Mouse (Mus musculus) spleen, postnatal 4 days (tissue): Measurements from ENCODE around the gene Srsf1.

Source experiments
- DNase-seq, 2 experiments: peaks; one replicate each; pipeline ENCODE4 v3.0.0; 2022; ENCODE audit warnings: low spot score in 2 of 2

Srsf1 gene

DNA sequence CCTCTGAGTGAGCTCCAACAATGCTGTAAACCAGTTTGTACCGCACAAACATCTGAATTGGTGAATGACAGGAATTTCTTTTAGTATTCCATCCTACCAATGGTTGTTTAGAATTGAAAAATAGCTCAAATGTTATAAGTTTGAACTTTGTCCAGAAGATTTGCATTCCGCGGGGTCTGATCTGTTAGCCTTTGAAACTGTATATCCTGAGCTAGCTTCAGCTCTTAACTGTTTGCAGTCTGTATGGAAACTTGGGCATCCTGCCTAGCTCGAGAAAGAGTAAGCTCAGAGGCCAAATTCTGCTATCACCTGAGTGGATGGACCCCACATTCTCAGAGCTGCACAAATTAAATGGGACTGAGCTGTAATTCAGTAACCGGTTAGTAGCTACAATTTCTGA is 23.9 kb downstream of the Srsf1 start:
- DNase-seq: no peak

- no peak for DNase-seq
These were observed 26.2 kb downstream of the Srsf1 start for GRCm38 (mm10) chr11:88073343-88073875.

- no peak for DNase-seq
These were observed 28.5 kb downstream of the Srsf1 start for GRCm38 (mm10) chr11:88075701-88076100.

DNA sequence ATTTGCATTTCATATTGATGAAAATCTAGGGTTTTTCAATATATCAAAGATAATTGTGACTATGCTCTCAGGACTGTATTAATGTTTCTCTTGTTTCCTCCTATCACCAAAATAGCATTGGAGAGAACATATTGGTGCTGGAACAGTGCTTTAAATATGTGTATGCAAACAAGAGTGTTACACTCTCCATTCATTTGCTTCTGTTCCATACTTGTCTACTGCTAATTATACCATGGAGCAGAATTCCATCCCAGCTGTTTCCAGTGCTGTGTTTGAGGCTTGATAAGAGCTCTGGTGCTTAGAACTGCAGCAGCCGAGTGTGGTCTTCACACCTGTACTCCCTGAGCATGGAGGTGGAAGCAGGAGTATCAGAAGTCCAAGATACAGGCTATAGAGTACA is 29.2 kb downstream of the Srsf1 start:
- DNase-seq: no peak

DNA sequence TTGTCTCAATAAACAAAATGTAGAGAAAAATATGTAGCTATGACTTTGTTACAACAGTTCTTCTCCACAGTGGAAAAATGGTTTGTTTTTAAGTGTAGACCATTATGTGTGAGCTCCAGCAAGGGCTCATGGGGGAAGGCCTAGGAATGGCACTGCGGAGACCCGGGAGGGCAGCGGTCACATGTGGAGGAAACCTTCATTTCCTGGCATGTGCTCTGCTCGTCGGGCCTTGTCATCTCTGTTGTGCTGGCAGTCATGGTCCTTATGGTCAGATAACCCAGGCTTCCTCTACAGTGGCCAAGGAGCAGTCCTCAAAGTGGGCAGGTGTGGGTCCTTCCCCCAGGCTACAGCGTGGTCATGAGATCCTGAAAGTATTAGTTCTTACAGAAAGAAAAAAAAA is 36.5 kb downstream of the Srsf1 start:
- DNase-seq: no peak

DNA sequence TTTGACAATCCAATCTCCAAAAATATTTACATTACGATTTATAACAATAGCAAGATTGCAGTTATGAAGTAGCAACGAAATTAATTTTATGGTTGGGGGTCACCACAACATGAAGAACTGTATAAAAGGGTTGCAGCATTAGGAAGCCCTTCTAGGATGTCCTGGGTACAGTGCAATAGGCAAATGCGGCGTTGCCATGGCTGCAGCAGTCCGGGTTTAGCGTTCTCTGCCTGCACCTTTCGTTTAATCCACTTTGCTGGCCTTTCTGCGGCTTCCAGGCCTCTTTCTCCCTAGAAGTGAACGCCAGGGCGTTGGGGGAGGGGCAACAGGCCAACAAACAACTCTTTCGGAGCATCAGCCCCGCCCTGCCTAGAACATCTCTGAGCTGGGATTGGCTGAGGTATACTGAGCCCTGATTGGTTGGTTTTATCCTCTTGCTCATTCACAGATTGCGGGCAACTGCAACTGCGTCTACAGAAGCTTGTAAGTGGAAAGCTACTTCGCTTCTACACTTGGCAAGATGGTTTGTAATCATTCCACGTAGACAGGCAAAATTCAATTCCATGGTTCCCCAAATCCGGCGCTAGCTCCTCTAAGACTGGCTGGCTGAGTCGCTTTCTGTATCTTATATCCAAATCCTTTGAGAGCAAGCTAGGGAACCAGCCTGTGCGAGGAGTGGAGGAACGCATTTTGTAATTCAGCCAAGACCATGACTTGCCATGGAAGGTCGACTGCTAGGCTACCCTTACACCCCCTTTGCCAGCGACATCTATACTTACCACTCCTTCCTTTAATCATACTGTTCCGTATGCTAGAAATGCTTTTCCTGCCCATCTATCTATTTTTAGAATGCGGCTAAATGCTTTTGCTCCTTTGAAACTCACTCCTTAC is 39.8 kb downstream of the Srsf1 start:
- peak; percentile 61 to 77 for DNase-seq

DNA sequence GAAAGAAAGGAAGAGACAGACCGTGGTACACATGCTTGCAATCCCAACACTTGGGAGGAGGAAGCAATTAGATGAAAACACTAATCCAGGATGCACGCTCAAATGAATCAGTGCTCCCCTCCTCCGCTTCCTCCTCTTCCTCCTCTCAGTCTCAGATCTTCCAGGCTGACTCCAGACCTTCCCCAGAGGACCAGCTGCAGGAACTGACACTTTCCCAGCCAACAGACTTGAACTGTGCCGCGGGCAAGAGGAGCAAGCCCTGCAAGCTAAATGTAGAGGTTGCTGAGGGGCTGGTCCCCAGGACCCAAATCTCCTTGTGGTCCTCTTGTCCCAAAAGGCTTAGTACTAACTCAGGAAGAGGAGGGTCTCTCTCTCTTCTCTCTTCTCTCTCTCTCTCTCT is 42.0 kb downstream of the Srsf1 start:
- DNase-seq: no peak

GRCm38 (mm10) chr11:88090293-88090692 is 43.1 kb downstream of the Srsf1 start:
- no peak for DNase-seq

GRCm38 (mm10) chr11:88091949-88092348 is 44.8 kb downstream of the Srsf1 start:
- no peak for DNase-seq

DNA sequence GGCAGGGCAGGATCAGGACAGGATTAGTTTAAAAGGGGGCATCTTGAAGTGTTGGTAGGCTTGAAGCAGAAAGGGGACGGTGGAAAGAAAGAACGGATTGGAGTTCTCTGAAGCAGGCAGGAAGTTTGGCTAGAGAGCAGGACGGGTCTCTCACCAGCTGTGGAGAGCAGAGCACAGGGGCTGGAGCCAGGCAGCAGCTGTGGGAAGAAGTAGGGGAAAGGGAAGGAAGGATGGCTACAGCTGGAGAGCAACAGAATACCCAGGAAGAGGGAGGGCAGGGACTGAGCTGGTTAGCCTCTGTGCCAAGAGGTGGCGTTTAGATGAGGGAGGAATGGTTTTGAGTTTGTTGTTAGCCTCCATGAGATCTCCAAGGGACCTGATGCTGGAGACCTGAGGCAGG is 50.0 kb downstream of the Srsf1 start:
- DNase-seq: no peak

DNA sequence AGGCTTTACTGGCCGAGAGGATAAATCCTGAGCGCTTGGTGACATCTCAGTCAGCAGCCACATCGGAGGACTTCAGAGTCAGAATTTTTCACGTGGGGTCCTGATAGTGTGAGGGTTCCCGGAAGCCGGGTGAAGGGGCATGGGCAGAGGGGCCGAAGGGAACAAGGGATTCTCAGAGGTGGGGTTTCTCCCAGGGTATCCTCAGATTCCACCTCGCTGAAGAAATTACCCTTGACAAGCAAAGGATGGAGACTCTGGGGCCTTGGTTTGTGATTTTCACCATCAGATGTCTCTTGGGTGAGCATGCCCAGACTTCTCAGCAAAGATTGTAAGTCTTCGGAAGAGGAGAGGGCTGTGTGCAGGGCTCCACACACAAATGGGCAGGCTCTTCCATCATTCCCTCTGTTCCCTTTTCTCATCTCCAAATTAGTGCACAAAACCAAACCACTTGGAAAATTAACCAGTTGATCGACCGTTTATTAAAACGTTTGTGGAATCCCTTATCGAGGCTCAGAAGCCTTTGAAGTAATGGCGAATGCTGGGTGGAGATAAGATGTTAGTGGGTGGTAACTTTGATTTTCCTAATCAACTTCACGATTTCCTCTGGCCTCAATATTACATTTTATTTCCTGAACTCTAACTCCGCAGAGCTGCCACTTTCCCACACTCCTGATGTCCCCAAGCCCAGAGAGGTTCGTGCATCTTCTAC is 51.0 kb downstream of the Srsf1 start, which contains the start of gene Cuedc1:
Gene Cuedc1 (plus strand): TSS at position 38 of the 709 bp plus-strand sequence.
- DNase-seq: no peak

GRCm38 (mm10) chr11:88098787-88099598 is 51.8 kb downstream of the Srsf1 start:
- DNase-seq: peak; percentile 62 to 84

GRCm38 (mm10) chr11:88099599-88100023 is 52.4 kb downstream of the Srsf1 start:
- peak; percentile 23 to 66 for DNase-seq

DNA sequence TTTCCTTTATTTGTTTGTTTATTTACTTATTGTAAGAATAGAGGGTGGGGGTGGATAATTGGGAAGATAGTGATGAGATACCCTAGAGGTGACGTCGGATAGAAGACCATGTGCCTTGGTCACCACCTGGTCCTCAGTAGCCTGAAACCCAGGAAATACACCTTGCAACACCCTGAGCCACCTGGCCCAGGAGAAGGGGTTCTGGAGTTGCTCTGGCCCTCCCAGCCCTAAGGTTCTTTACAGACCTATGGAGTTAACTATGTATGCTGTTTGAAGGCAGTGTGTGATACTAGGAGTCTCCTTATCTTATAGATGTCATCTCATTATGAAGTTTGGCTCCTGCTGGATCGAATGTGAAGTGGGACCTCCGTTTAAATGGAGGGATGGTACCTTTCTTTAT is 53.0 kb downstream of the Srsf1 start:
- DNase-seq: no peak
